Comparison of ENCODE assay signal across 9 mouse cellular contexts in the genomic region with DNA sequence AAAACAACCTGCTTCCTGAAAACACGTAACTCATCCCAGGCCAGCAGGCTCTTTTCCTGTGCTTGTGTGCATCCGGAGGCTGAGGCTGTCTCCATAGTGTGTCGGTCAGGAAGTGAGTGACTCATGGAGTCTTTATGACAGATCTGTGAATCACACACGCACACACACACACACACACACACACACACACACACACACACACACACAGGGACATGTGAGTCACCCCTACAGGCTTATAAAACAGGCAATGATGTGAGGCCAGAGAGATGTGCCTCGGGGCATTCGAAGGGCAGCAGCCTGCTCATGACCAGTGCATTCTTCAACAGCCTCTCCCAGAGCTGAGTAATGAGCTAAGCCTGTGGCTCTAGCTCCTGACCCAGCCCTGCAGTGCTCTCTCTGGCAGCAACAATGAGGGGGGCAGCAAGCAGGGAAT.
DNase-seq lines count a peak whose midpoint lies in the region; ATAC-seq lines count a peak whose summit lies in the region.
"Had no signal": no experiment of that assay in that cellular context is flagged by ENCODE, and none has a peak within 500 bp of the region (broad histone marks: within the 10 kb centered on the region; RNA-seq: fewer than 3 reads in every experiment).

No protein-coding gene starts in this region.

- peak; percentile 50 for DNase-seq in retina, postnatal 1 day
- no peak for DNase-seq in retina, embryonic 14.5 days (ENCODE audit: low spot score)
- DNase-seq in embryonic facial prominence, embryonic 10.5 days (ENCODE audit: low spot score): peak; percentile 42
- no peak for DNase-seq in intestine, embryonic 14.5 days (ENCODE audit: low spot score)
- DNase-seq in lung, postnatal 36 days: peak; percentile 59
- DNase-seq in left cerebral cortex, adult 11 months (ENCODE audit: low spot score): no peak
- DNase-seq in midbrain, embryonic 14.5 days: no peak
- no peak for DNase-seq in thymus, postnatal 14 days

- peak; percentile 71 for ATAC-seq in intestine, embryonic 14.5 days (replicated peaks; ENCODE audit: low FRiP score, low TSS enrichment, low read depth)
- no peak for ATAC-seq in midbrain, embryonic 14.5 days (ENCODE audit: low FRiP score, low TSS enrichment)

- H3K4me3 ChIP-seq in embryonic facial prominence, embryonic 10.5 days: no peak overlapping the region
- H3K4me3 ChIP-seq in intestine, embryonic 14.5 days (ENCODE audit: low read depth, low read length): no peak overlapping the region
- no peak overlapping the region for H3K4me3 ChIP-seq in midbrain, embryonic 14.5 days (replicated peaks; ENCODE audit: low read depth, low read length)
- H3K4me3 ChIP-seq: limb, embryonic 12.5 days had no signal

- H3K36me3 ChIP-seq in embryonic facial prominence, embryonic 10.5 days (replicated peaks): 0 out of 2 replicates have a peak, but pooled peaks cover 6% of the 10 kb centered on the region
- no peaks in the 10 kb centered on the region for H3K36me3 ChIP-seq in intestine, embryonic 14.5 days (ENCODE audit: control insufficient read depth, insufficient read depth, low read length)
- no peaks in the 10 kb centered on the region for H3K36me3 ChIP-seq in midbrain, embryonic 14.5 days (ENCODE audit: control insufficient read depth, insufficient read depth, low read length)
- H3K36me3 ChIP-seq: limb, embryonic 12.5 days had no signal

- no peak overlapping the region for H3K9ac ChIP-seq in intestine, embryonic 14.5 days (ENCODE audit: low read length)
- no peak overlapping the region for H3K9ac ChIP-seq in midbrain, embryonic 14.5 days (replicated peaks; ENCODE audit: low read length)
- H3K9ac ChIP-seq: limb, embryonic 12.5 days had no signal

- H3K4me2 ChIP-seq in intestine, embryonic 14.5 days (ENCODE audit: low read length): no peak overlapping the region
- no peak overlapping the region for H3K4me2 ChIP-seq in midbrain, embryonic 14.5 days (ENCODE audit: low read length)
- H3K4me2 ChIP-seq: limb, embryonic 12.5 days had no signal

- H3K27me3 ChIP-seq in embryonic facial prominence, embryonic 10.5 days (replicated peaks; ENCODE audit: low read depth, poor library complexity, severe bottlenecking): 0 out of 2 replicates have a peak, but pooled peaks cover 8% of the 10 kb centered on the region
- H3K27me3 ChIP-seq in intestine, embryonic 14.5 days (replicated peaks; ENCODE audit: control insufficient read depth, insufficient read depth, low read length): no peaks in the 10 kb centered on the region
- no peaks in the 10 kb centered on the region for H3K27me3 ChIP-seq in midbrain, embryonic 14.5 days (ENCODE audit: control insufficient read depth, insufficient read depth, low read length)

- H3K9me3 ChIP-seq in embryonic facial prominence, embryonic 10.5 days: peaks cover 10% of the 10 kb centered on the region; the same call in 1 of the 2 replicates
- H3K9me3 ChIP-seq in intestine, embryonic 14.5 days (ENCODE audit: control insufficient read depth, low read length): peaks cover 5% of the 10 kb centered on the region; the same call in 1 of the 2 replicates
- 0 out of 2 replicates have a peak, but pooled peaks cover 7% of the 10 kb centered on the region for H3K9me3 ChIP-seq in midbrain, embryonic 14.5 days (ENCODE audit: control insufficient read depth, low read length)

- WGBS in embryonic facial prominence, embryonic 10.5 days: 58% methylated on average over 6 of the region's 6 CpGs
- 34% methylated on average over 6 of the region's 6 CpGs for WGBS in intestine, embryonic 14.5 days
- 76% methylated on average over 6 of the region's 6 CpGs for WGBS in midbrain, embryonic 14.5 days

- no peak overlapping the region for H3K27ac ChIP-seq in embryonic facial prominence, embryonic 10.5 days (replicated peaks)
- H3K27ac ChIP-seq in intestine, embryonic 14.5 days (ENCODE audit: low read depth): no peak overlapping the region
- H3K27ac ChIP-seq in midbrain, embryonic 14.5 days (replicated peaks; ENCODE audit: low read depth, low read length): no peak overlapping the region
- H3K27ac ChIP-seq: limb, embryonic 12.5 days had no signal

- peaks cover 16% of the 10 kb centered on the region for H3K4me1 ChIP-seq in embryonic facial prominence, embryonic 10.5 days
- no peaks in the 10 kb centered on the region for H3K4me1 ChIP-seq in intestine, embryonic 14.5 days (replicated peaks; ENCODE audit: control insufficient read depth, insufficient read depth, low read length)
- no peaks in the 10 kb centered on the region for H3K4me1 ChIP-seq in midbrain, embryonic 14.5 days (ENCODE audit: control insufficient read depth, insufficient read depth, low read length)

Comparison
In these comparisons a context has a peak if more than half of its experiments do, and no peak if none do; other contexts are left out.
1. DNase-seq: peak in retina, postnatal 1 day (single experiment), embryonic facial prominence, embryonic 10.5 days (single experiment) and lung, postnatal 36 days (single experiment); none in retina, embryonic 14.5 days (single experiment), intestine, embryonic 14.5 days (single experiment), left cerebral cortex, adult 11 months (single experiment), midbrain, embryonic 14.5 days (single experiment) and thymus, postnatal 14 days (single experiment).